Comparison of ENCODE assay signal across 15 mouse cellular contexts in genomic region chr1:44173903-44174302, GRCm38 (mm10). TPM values are rescaled to one million over a fixed set of nuclear protein-coding genes. Genes with fewer than 3 reads are reported as not detected.
DNase-seq lines count a peak whose midpoint lies in the region; ATAC-seq and TF ChIP-seq lines count a peak whose summit lies in the region.
"Had no signal": no experiment of that assay in that cellular context is flagged by ENCODE, and none has a peak within 500 bp of the region (broad histone marks: within the 10 kb centered on the region; RNA-seq: fewer than 3 reads in every experiment).

No protein-coding gene starts in this region.

- H3K4me2 ChIP-seq in liver, postnatal 0 days (ENCODE audit: low read depth, low read length) = no peak overlapping the region
- H3K4me2 ChIP-seq in liver, embryonic 11.5 days = no peak overlapping the region
- H3K4me2 ChIP-seq: forebrain, embryonic 12.5 days had no signal

- no peak overlapping the region for H3K27ac ChIP-seq in gastrocnemius, adult 2 months
- H3K27ac ChIP-seq in liver, postnatal 0 days (ENCODE audit: low read depth) = no peak overlapping the region
- H3K27ac ChIP-seq in liver, embryonic 11.5 days (ENCODE audit: low read depth, low read length) = no peak overlapping the region
- H3K27ac ChIP-seq in ES-Bruce4 (ENCODE audit: insufficient read depth, low read length) = no peak overlapping the region
- H3K27ac ChIP-seq in limb, embryonic 10.5 days = no peak overlapping the region
- H3K27ac ChIP-seq: forebrain, embryonic 12.5 days; macrophage had no signal

- no peak for TF ChIP-seq POLR2A in ES-Bruce4 (IDR thresholded peaks at IDR 0.05; ENCODE audit: insufficient read depth, low read length)

- DNase-seq in gastrocnemius, adult 2 months = no peak
- DNase-seq in gastrocnemius, postnatal 25 days = no peak
- DNase-seq in liver, postnatal 0 days = no peak
- no peak for DNase-seq in liver, embryonic 11.5 days (ENCODE audit: low spot score)
- no peak for DNase-seq in B cell, adult 2 months
- DNase-seq in limb, embryonic 10.5 days (ENCODE audit: low spot score) = no peak
- DNase-seq: cerebellum, postnatal 25 days; gastrocnemius, postnatal 36 days; left cerebral cortex, postnatal 4 days had no signal

- no peaks in the 10 kb centered on the region for H3K27me3 ChIP-seq in liver, postnatal 0 days (ENCODE audit: insufficient read depth, low read length)
- H3K27me3 ChIP-seq in liver, embryonic 11.5 days (replicated peaks; ENCODE audit: control insufficient read depth, insufficient read depth, low read length) = no peaks in the 10 kb centered on the region
- H3K27me3 ChIP-seq in ES-Bruce4 (ENCODE audit: control insufficient read depth, insufficient read depth, low read length, poor library complexity, severe bottlenecking) = no peaks in the 10 kb centered on the region
- no peaks in the 10 kb centered on the region for H3K27me3 ChIP-seq in limb, embryonic 10.5 days (ENCODE audit: low read depth, poor library complexity, severe bottlenecking)
- H3K27me3 ChIP-seq: forebrain, embryonic 12.5 days had no signal

- intact Hi-C loops in gastrocnemius, adult 2 months (cut with DNase I) = no loop called here

- no peak overlapping the region for H3K9ac ChIP-seq in liver, postnatal 0 days (replicated peaks)
- H3K9ac ChIP-seq in liver, embryonic 11.5 days (ENCODE audit: low read depth, low read length) = no peak overlapping the region
- no peak overlapping the region for H3K9ac ChIP-seq in ES-Bruce4 (ENCODE audit: low read depth, poor library complexity, severe bottlenecking)
- H3K9ac ChIP-seq: forebrain, embryonic 12.5 days had no signal

- H3K9me3 ChIP-seq in liver, postnatal 0 days (ENCODE audit: low read length) = no peaks in the 10 kb centered on the region
- H3K9me3 ChIP-seq in liver, embryonic 11.5 days (ENCODE audit: control insufficient read depth, low read length) = no peaks in the 10 kb centered on the region
- H3K9me3 ChIP-seq in ES-Bruce4 (replicated peaks; ENCODE audit: control insufficient read depth, insufficient read depth, low read length, poor library complexity, severe bottlenecking) = no peaks in the 10 kb centered on the region
- H3K9me3 ChIP-seq in limb, embryonic 10.5 days (replicated peaks) = no peaks in the 10 kb centered on the region

- no peak overlapping the region for H3K4me3 ChIP-seq in gastrocnemius, adult 2 months
- H3K4me3 ChIP-seq in liver, postnatal 0 days (ENCODE audit: low read depth, low read length) = no peak overlapping the region
- H3K4me3 ChIP-seq in liver, embryonic 11.5 days (ENCODE audit: low read depth, low read length) = no peak overlapping the region
- no peak overlapping the region for H3K4me3 ChIP-seq in ES-Bruce4 (ENCODE audit: low read depth, low read length)
- H3K4me3 ChIP-seq in limb, embryonic 10.5 days = no peak overlapping the region
- H3K4me3 ChIP-seq: forebrain, embryonic 12.5 days; myocyte had no signal

- no peak for ATAC-seq in liver, postnatal 0 days
- no peak for ATAC-seq in liver, embryonic 11.5 days (replicated peaks; ENCODE audit: low FRiP score)
- ATAC-seq in common myeloid progenitor, adult 5-6 weeks (replicated peaks; ENCODE audit: low read depth, poor library complexity, severe bottlenecking) = peak; percentile 63; the same call in 1 of the 2 replicates

- H3K36me3 ChIP-seq in liver, postnatal 0 days (replicated peaks; ENCODE audit: insufficient read depth, low read length) = peaks cover 32% of the 10 kb centered on the region
- H3K36me3 ChIP-seq in liver, embryonic 11.5 days (ENCODE audit: control insufficient read depth, insufficient read depth, low read length) = peaks cover 25% of the 10 kb centered on the region
- peaks cover 43% of the 10 kb centered on the region for H3K36me3 ChIP-seq in ES-Bruce4 (ENCODE audit: control insufficient read depth, insufficient read depth, low read length, poor library complexity, severe bottlenecking)
- peaks cover 91% of the 10 kb centered on the region for H3K36me3 ChIP-seq in limb, embryonic 10.5 days

- no peaks in the 10 kb centered on the region for H3K4me1 ChIP-seq in liver, postnatal 0 days (ENCODE audit: insufficient read depth)
- no peaks in the 10 kb centered on the region for H3K4me1 ChIP-seq in liver, embryonic 11.5 days (replicated peaks; ENCODE audit: control insufficient read depth, insufficient read depth, low read length)
- no peaks in the 10 kb centered on the region for H3K4me1 ChIP-seq in ES-Bruce4 (ENCODE audit: control insufficient read depth, insufficient read depth, low read length)
- no peaks in the 10 kb centered on the region for H3K4me1 ChIP-seq in limb, embryonic 10.5 days
- H3K4me1 ChIP-seq: forebrain, embryonic 12.5 days had no signal

- WGBS in liver, postnatal 0 days (ENCODE audit: insufficient replicate concordance) = 76% methylated on average over 8 of the region's 8 CpGs
- WGBS in liver, embryonic 11.5 days = 81% methylated on average over 8 of the region's 8 CpGs
- 91% methylated on average over 8 of the region's 8 CpGs for WGBS in limb, embryonic 10.5 days

- TF ChIP-seq CTCF in gastrocnemius, adult 2 months (IDR thresholded peaks at IDR 0.05) = 0 out of 2 replicates have a peak, but pooled peaks have one; percentile 11
- peak; percentile 56 for TF ChIP-seq CTCF in liver, postnatal 0 days (IDR thresholded peaks at IDR 0.05; ENCODE audit: low read depth)
- peak; percentile 53 for TF ChIP-seq CTCF in ES-Bruce4 (IDR thresholded peaks at IDR 0.05; ENCODE audit: low read depth, low read length)

- no peak for TF ChIP-seq EP300 in liver, postnatal 0 days (IDR thresholded peaks at IDR 0.05; ENCODE audit: low read depth)
- no peak for TF ChIP-seq EP300 in ES-Bruce4 (IDR thresholded peaks at IDR 0.05; ENCODE audit: insufficient read depth, low read depth, low read length)

RNA-seq across cellular contexts. Expression of gene Ercc5, which starts 26.4 kb away (rescaled TPM):
- total RNA-seq in gastrocnemius, adult 2 months (2021) = 10 to 100 TPM; 14.0 to 19.9 TPM
- 10 to 100 TPM; 11.2 to 15.3 TPM for total RNA-seq in gastrocnemius, postnatal 25 days (2021)
- polyA plus RNA-seq in liver, postnatal 0 days (2015; fragmentation: Nextera tagmentation; extraction: Ambion mirVana) = 3.6 and 3.9 TPM in 2 replicates
- 15.0 TPM in 2 replicates for polyA plus RNA-seq in liver, embryonic 11.5 days (2014; fragmentation: Nextera tagmentation; extraction: Ambion mirVana)
- polyA plus RNA-seq in ES-Bruce4 (2011; ENCODE audit: insufficient read depth, insufficient read length, low read depth, missing spikeins) = 59.9 and 66.9 TPM in 2 replicates
- total RNA-seq in common myeloid progenitor, adult 5-6 weeks (2017) = 10.5 and 16.6 TPM in 2 replicates
- 19.3 and 21.7 TPM in 2 replicates for polyA plus RNA-seq in limb, embryonic 10.5 days (2016; fragmentation: Nextera tagmentation; extraction: Ambion mirVana)

RNA-seq across cellular contexts. Expression of gene Mettl21e, which starts 44.9 kb away (rescaled TPM):
- 10 to 100 TPM; 16.1 to 26.2 TPM for total RNA-seq in gastrocnemius, adult 2 months (2021)
- total RNA-seq in gastrocnemius, postnatal 25 days (2021) = 10 to 100 TPM; 12.4 to 12.6 TPM
- 0.15 TPM in 1 of 2 replicates, not detected in the other for polyA plus RNA-seq in liver, postnatal 0 days (2015; fragmentation: Nextera tagmentation; extraction: Ambion mirVana)
- polyA plus RNA-seq in liver, embryonic 11.5 days (2014; fragmentation: Nextera tagmentation; extraction: Ambion mirVana) = not detected in 2 replicates
- polyA plus RNA-seq in ES-Bruce4 (2011; ENCODE audit: insufficient read depth, insufficient read length, low read depth, missing spikeins) = not detected in 2 replicates
- not detected in 2 replicates for total RNA-seq in common myeloid progenitor, adult 5-6 weeks (2017)
- not detected in 2 replicates for polyA plus RNA-seq in limb, embryonic 10.5 days (2016; fragmentation: Nextera tagmentation; extraction: Ambion mirVana)
- total RNA-seq: left cerebral cortex, postnatal 4 days had no signal
- polyA plus RNA-seq: forebrain, embryonic 12.5 days; hindbrain, embryonic 11.5 days; macrophage; myocyte had no signal

RNA-seq across cellular contexts. Expression of gene Bivm, which starts 55.1 kb away (rescaled TPM):
- 1 to 10 TPM; 7.8 to 9.4 TPM for total RNA-seq in gastrocnemius, adult 2 months (2021)
- 1 to 10 TPM; 6.9 to 8.8 TPM for total RNA-seq in gastrocnemius, postnatal 25 days (2021)
- polyA plus RNA-seq in liver, postnatal 0 days (2015; fragmentation: Nextera tagmentation; extraction: Ambion mirVana) = 3.3 and 3.7 TPM in 2 replicates
- polyA plus RNA-seq in liver, embryonic 11.5 days (2014; fragmentation: Nextera tagmentation; extraction: Ambion mirVana) = 13.1 and 13.3 TPM in 2 replicates
- 44.1 and 50.2 TPM in 2 replicates for polyA plus RNA-seq in ES-Bruce4 (2011; ENCODE audit: insufficient read depth, insufficient read length, low read depth, missing spikeins)
- 8.5 and 12.3 TPM in 2 replicates for total RNA-seq in common myeloid progenitor, adult 5-6 weeks (2017)
- 26.5 and 28.3 TPM in 2 replicates for polyA plus RNA-seq in limb, embryonic 10.5 days (2016; fragmentation: Nextera tagmentation; extraction: Ambion mirVana)

RNA-seq across cellular contexts. Expression of gene Kdelc1, which starts 55.3 kb away (rescaled TPM):
- 1 to 10 TPM; 5.4 to 7.8 TPM for total RNA-seq in gastrocnemius, adult 2 months (2021)
- total RNA-seq in gastrocnemius, postnatal 25 days (2021) = 1 to 10 TPM; 6.7 to 7.7 TPM
- 9.3 and 9.8 TPM in 2 replicates for polyA plus RNA-seq in liver, postnatal 0 days (2015; fragmentation: Nextera tagmentation; extraction: Ambion mirVana)
- 48.8 and 53.8 TPM in 2 replicates for polyA plus RNA-seq in liver, embryonic 11.5 days (2014; fragmentation: Nextera tagmentation; extraction: Ambion mirVana)
- 31.5 and 31.6 TPM in 2 replicates for polyA plus RNA-seq in ES-Bruce4 (2011; ENCODE audit: insufficient read depth, insufficient read length, low read depth, missing spikeins)
- 28.7 and 33.8 TPM in 2 replicates for total RNA-seq in common myeloid progenitor, adult 5-6 weeks (2017)
- polyA plus RNA-seq in limb, embryonic 10.5 days (2016; fragmentation: Nextera tagmentation; extraction: Ambion mirVana) = 77.8 and 80.8 TPM in 2 replicates
